10 mouse cellular contexts compared by ENCODE assay signal in genomic region chr1:193090211-193090871, GRCm38 (mm10). TPM values are rescaled to one million over a fixed set of nuclear protein-coding genes. Genes with fewer than 3 reads are reported as not detected.
DNase-seq lines count a peak whose midpoint lies in the region; ATAC-seq and TF ChIP-seq lines count a peak whose summit lies in the region.
"Had no signal": no experiment of that assay in that cellular context is flagged by ENCODE, and none has a peak within 500 bp of the region (broad histone marks: within the 10 kb centered on the region; RNA-seq: fewer than 3 reads in every experiment).

No protein-coding gene starts in this region.

- H3K4me1 ChIP-seq in neural tube, embryonic 13.5 days (replicated peaks) = peaks cover 24% of the 10 kb centered on the region
- H3K4me1 ChIP-seq in kidney, embryonic 14.5 days (ENCODE audit: control insufficient read depth, insufficient read depth, low read length) = no peaks in the 10 kb centered on the region
- no peaks in the 10 kb centered on the region for H3K4me1 ChIP-seq in kidney, adult 2 months (ENCODE audit: control insufficient read depth, insufficient read depth, low read length)
- no peaks in the 10 kb centered on the region for H3K4me1 ChIP-seq in liver, embryonic 12.5 days
- H3K4me1 ChIP-seq: neural tube, embryonic 12.5 days had no signal

- no peak for TF ChIP-seq CTCF in kidney, adult 2 months (conservative IDR thresholded peaks at IDR 0.05; ENCODE audit: insufficient read depth, insufficient read length, low read depth, low read length)

- no peak for DNase-seq in neural tube, embryonic 10.5 days (ENCODE audit: extremely low spot score, low spot score)
- DNase-seq in cerebellum, postnatal 14 days = peak; percentile 65 to 75
- peak; percentile 57 for DNase-seq in gonadal fat pad, adult 2 months (ENCODE audit: low read depth)
- DNase-seq in lung, postnatal 14 days = peak; percentile 46
- no peak for DNase-seq in kidney, adult 2 months

- no peaks in the 10 kb centered on the region for H3K36me3 ChIP-seq in neural tube, embryonic 13.5 days
- no peaks in the 10 kb centered on the region for H3K36me3 ChIP-seq in kidney, embryonic 14.5 days (ENCODE audit: control insufficient read depth, insufficient read depth, low read length)
- H3K36me3 ChIP-seq in kidney, adult 2 months (ENCODE audit: control insufficient read depth, insufficient read depth, low read length) = no peaks in the 10 kb centered on the region
- H3K36me3 ChIP-seq in liver, embryonic 12.5 days = no peaks in the 10 kb centered on the region
- H3K36me3 ChIP-seq: neural tube, embryonic 12.5 days had no signal

- TF ChIP-seq POLR2A in kidney, adult 2 months (IDR thresholded peaks at IDR 0.05; ENCODE audit: low read depth, low read length) = no peak

- whole genome bisulfite sequencing in neural tube, embryonic 13.5 days = 64% methylated on average over 18 of the region's 18 CpGs
- WGBS in kidney, embryonic 14.5 days = 85% methylated on average over 18 of the region's 18 CpGs
- WGBS in kidney, adult 2 months = 82% methylated on average over 18 of the region's 18 CpGs
- 77% methylated on average over 18 of the region's 18 CpGs for WGBS in liver, embryonic 12.5 days (ENCODE audit: insufficient replicate concordance)

- peak; percentile 52 for ATAC-seq in neural tube, embryonic 13.5 days (ENCODE audit: low read depth)
- ATAC-seq in kidney, embryonic 14.5 days (ENCODE audit: low FRiP score, low TSS enrichment) = no peak
- no peak for ATAC-seq in liver, embryonic 12.5 days
- ATAC-seq: Patski had no signal

- H3K27ac ChIP-seq in neural tube, embryonic 13.5 days (replicated peaks) = peak overlapping the region; percentile 76
- no peak overlapping the region for H3K27ac ChIP-seq in kidney, embryonic 14.5 days (ENCODE audit: low read depth, low read length)
- no peak overlapping the region for H3K27ac ChIP-seq in kidney, adult 2 months (ENCODE audit: insufficient read depth, low read depth, low read length)
- H3K27ac ChIP-seq in liver, embryonic 12.5 days = no peak overlapping the region
- H3K27ac ChIP-seq: neural tube, embryonic 12.5 days had no signal

- H3K9ac ChIP-seq in neural tube, embryonic 13.5 days = no peak overlapping the region
- H3K9ac ChIP-seq in kidney, embryonic 14.5 days (ENCODE audit: low read depth, low read length) = no peak overlapping the region
- H3K9ac ChIP-seq in liver, embryonic 12.5 days = no peak overlapping the region
- H3K9ac ChIP-seq: neural tube, embryonic 12.5 days had no signal

- H3K9me3 ChIP-seq in neural tube, embryonic 13.5 days = no peaks in the 10 kb centered on the region
- H3K9me3 ChIP-seq in kidney, embryonic 14.5 days (ENCODE audit: control insufficient read depth, low read length) = no peaks in the 10 kb centered on the region
- H3K9me3 ChIP-seq in liver, embryonic 12.5 days (replicated peaks) = no peaks in the 10 kb centered on the region
- H3K9me3 ChIP-seq: neural tube, embryonic 12.5 days had no signal

- no peak overlapping the region for H3K4me2 ChIP-seq in neural tube, embryonic 13.5 days
- H3K4me2 ChIP-seq in kidney, embryonic 14.5 days (replicated peaks; ENCODE audit: low read depth, low read length) = no peak overlapping the region
- H3K4me2 ChIP-seq in liver, embryonic 12.5 days = no peak overlapping the region
- H3K4me2 ChIP-seq: neural tube, embryonic 12.5 days had no signal

- no peaks in the 10 kb centered on the region for H3K27me3 ChIP-seq in neural tube, embryonic 13.5 days
- no peaks in the 10 kb centered on the region for H3K27me3 ChIP-seq in kidney, embryonic 14.5 days (ENCODE audit: control insufficient read depth, insufficient read depth, low read length)
- no peaks in the 10 kb centered on the region for H3K27me3 ChIP-seq in kidney, adult 2 months (replicated peaks; ENCODE audit: control insufficient read depth, insufficient read depth, low read length)
- no peaks in the 10 kb centered on the region for H3K27me3 ChIP-seq in liver, embryonic 12.5 days (replicated peaks)
- H3K27me3 ChIP-seq: neural tube, embryonic 12.5 days; Patski had no signal

- no peak overlapping the region for H3K4me3 ChIP-seq in neural tube, embryonic 13.5 days
- no peak overlapping the region for H3K4me3 ChIP-seq in kidney, embryonic 14.5 days (ENCODE audit: low read length)
- no peak overlapping the region for H3K4me3 ChIP-seq in kidney, adult 2 months (ENCODE audit: insufficient read depth, low read depth, low read length)
- H3K4me3 ChIP-seq in liver, embryonic 12.5 days = no peak overlapping the region
- H3K4me3 ChIP-seq: neural tube, embryonic 12.5 days had no signal

RNA-seq across cellular contexts. Expression of gene Diexf, which starts 39.7 kb away (rescaled TPM):
- 6.4 and 8.9 TPM in 2 replicates for polyA plus RNA-seq in neural tube, embryonic 13.5 days (2015; fragmentation: Nextera tagmentation; extraction: Ambion mirVana)
- polyA plus RNA-seq in gonadal fat pad, adult 2 months (2012; rRNA removed) = 15.3 and 15.6 TPM in 2 replicates
- polyA plus RNA-seq in kidney, embryonic 14.5 days (2014; fragmentation: Nextera tagmentation; extraction: Ambion mirVana) = 9.0 and 11.0 TPM in 2 replicates
- polyA plus RNA-seq in kidney, adult 2 months (2012; rRNA removed) = 13.0 and 13.5 TPM in 2 replicates
- polyA plus RNA-seq in liver, embryonic 12.5 days (2016; fragmentation: Nextera tagmentation; extraction: Ambion mirVana) = 4.4 and 5.4 TPM in 2 replicates

RNA-seq across cellular contexts. Expression of gene Syt14, which starts 54.8 kb away (rescaled TPM):
- 5.6 and 6.5 TPM in 2 replicates for polyA plus RNA-seq in neural tube, embryonic 13.5 days (2015; fragmentation: Nextera tagmentation; extraction: Ambion mirVana)
- polyA plus RNA-seq in gonadal fat pad, adult 2 months (2012; rRNA removed) = 0.23 and 0.37 TPM in 2 replicates
- polyA plus RNA-seq in kidney, embryonic 14.5 days (2014; fragmentation: Nextera tagmentation; extraction: Ambion mirVana) = 2.6 and 3.2 TPM in 2 replicates
- polyA plus RNA-seq in kidney, adult 2 months (2012; rRNA removed) = 1.2 and 1.7 TPM in 2 replicates
- polyA plus RNA-seq in liver, embryonic 12.5 days (2016; fragmentation: Nextera tagmentation; extraction: Ambion mirVana) = 5.5 and 6.0 TPM in 2 replicates

Comparison
In these comparisons a context has a peak if more than half of its experiments do, and no peak if none do; other contexts are left out.
1. DNase-seq: peak in cerebellum, postnatal 14 days (2 of 2), gonadal fat pad, adult 2 months (single experiment) and lung, postnatal 14 days (single experiment); none in neural tube, embryonic 10.5 days (single experiment) and kidney, adult 2 months (single experiment).